Mouse (Mus musculus) central nervous system, embryonic 11.5 days (tissue): ENCODE measurements around the gene Cyb561a3. TPM values are rescaled to one million over a fixed set of nuclear protein-coding genes. Genes with fewer than 3 reads are reported as not detected.

ENCODE experiments used
- polyA plus RNA-seq: library from polyadenylated mRNA; depleted of rRNA; stranded (reverse); fragments of >200 nt; gene quantifications from 2 replicates; pipeline ENCODE4 v1.2.3, GENCODE M21; 2012; rRNA removed

Cyb561a3 gene
- polyA plus RNA-seq, result 13.0 and 13.7 TPM in 2 replicates

GRCm38 (mm10) chr19:10576690-10577561, at the start of gene Cyb561a3, which contains the start of gene Tmem138:
Gene Cyb561a3 (plus strand): TSS chr19:10577172.
Gene Tmem138 (minus strand): TSS chr19:10577362.

GRCm38 (mm10) chr19:10555624-10556510, 21.1 kb upstream of the Cyb561a3 start, which contains the start of gene Tmem216:
Gene Tmem216 (minus strand): TSS chr19:10556238.

GRCm38 (mm10) chr19:10605293-10605900, 28.4 kb downstream of the Cyb561a3 start, which contains the start of the genes Ddb1 and Tkfc:
Gene Ddb1 (plus strand): TSS chr19:10605327.
Gene Tkfc (minus strand): TSS chr19:10605654.

GRCm38 (mm10) chr19:10634106-10634871, 57.3 kb downstream of the Cyb561a3 start, which contains the start of gene Vwce:
Gene Vwce (plus strand): TSS chr19:10634213.

Other genes with a start within 250 kb of the Cyb561a3 start
- gene Syt7, start 188.1 kb upstream of the Cyb561a3 start, polyA plus RNA-seq, result 13.6 and 25.4 TPM in 2 replicates
- 0.96 and 1.5 TPM in 2 replicates for gene Lrrc10b, start 119.7 kb upstream of the Cyb561a3 start, polyA plus RNA-seq
- gene Ppp1r32, start 94.2 kb upstream of the Cyb561a3 start, polyA plus RNA-seq, result 0.71 and 0.76 TPM in 2 replicates
- gene Cpsf7, start 51.9 kb upstream of the Cyb561a3 start, polyA plus RNA-seq, result 99.8 and 116 TPM in 2 replicates
- gene Sdhaf2, start 51.0 kb upstream of the Cyb561a3 start, polyA plus RNA-seq, result 36.5 and 50.6 TPM in 2 replicates
- 34.4 and 57.1 TPM in 2 replicates for gene Tmem216, start 20.9 kb upstream of the Cyb561a3 start, polyA plus RNA-seq
- 25.9 and 36.4 TPM in 2 replicates for gene Tmem138, start 190 bp downstream of the Cyb561a3 start, polyA plus RNA-seq
- gene Ddb1, start 28.2 kb downstream of the Cyb561a3 start, polyA plus RNA-seq, result 283 and 311 TPM in 2 replicates
- 24.1 and 29.3 TPM in 2 replicates for gene Tkfc, start 28.5 kb downstream of the Cyb561a3 start, polyA plus RNA-seq
- 1.5 and 1.8 TPM in 2 replicates for gene Vwce, start 57.0 kb downstream of the Cyb561a3 start, polyA plus RNA-seq
- gene Pga5, start 100.9 kb downstream of the Cyb561a3 start, polyA plus RNA-seq, result not detected in 2 replicates
- 17.6 and 21.7 TPM in 2 replicates for gene Vps37c, start 111.6 kb downstream of the Cyb561a3 start, polyA plus RNA-seq
- 0.10 and 0.16 TPM in 2 replicates for gene Cd5, start 161.8 kb downstream of the Cyb561a3 start, polyA plus RNA-seq